Mouse (Mus musculus) natural killer cell, adult 2 months (primary cell): ENCODE measurements around the gene Ntn4.

Experiments used
- DNase-seq, 2 experiments: peaks; one replicate each; pipeline ENCODE4 v3.0.0; 2022; ENCODE audit warnings: low spot score in 2 of 2

Gene Ntn4

GRCm38 (mm10) chr10:93640521-93640952, at the start of gene Ntn4:
Gene Ntn4 (plus strand): TSS chr10:93640681.
- DNase-seq, result no peak

DNA sequence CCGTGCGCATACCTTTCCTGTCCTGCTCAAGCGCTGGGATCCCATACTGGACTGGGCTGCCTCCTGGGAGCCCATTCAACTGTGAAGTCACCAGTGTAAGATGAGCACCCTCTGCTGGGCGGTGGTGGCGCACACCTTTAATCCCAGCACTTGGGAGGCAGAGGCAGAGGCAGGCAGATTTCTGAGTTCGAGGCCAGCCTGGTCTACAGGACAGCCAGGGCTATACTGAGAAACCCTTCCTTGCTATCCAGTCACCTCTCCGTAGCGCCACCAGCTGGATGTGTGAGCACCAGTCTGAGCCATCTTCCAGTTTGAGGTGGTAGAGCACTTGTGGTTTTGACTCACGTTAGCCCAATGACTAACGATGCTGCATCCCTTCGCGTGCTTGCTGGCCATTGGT, 48.0 kb upstream of the Ntn4 start:
- peak in 1 of 2 experiments; percentile 21 for DNase-seq

GRCm38 (mm10) chr10:93594022-93594482, 46.4 kb upstream of the Ntn4 start:
- peak; percentile 67 to 80 for DNase-seq

DNA sequence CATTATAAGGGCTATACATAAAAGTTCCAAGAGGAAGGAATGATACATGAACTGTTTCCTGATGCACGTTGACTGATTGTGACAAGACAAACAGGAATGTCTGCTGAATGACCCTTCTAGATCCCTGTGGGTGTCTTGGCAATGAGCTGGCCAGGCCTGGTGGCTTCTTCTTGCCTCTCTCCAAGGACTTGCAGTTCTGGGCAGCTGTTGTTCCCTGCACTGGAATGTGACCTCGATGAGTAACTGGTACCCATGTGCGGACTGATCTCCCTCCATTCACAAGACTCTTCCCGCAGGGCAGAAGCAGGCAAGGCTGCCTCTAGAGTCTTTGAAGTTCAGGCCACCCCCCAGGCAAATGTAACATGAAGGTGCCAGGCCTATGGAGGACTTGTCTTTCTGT, 44.6 kb upstream of the Ntn4 start:
- DNase-seq, result no peak

DNA sequence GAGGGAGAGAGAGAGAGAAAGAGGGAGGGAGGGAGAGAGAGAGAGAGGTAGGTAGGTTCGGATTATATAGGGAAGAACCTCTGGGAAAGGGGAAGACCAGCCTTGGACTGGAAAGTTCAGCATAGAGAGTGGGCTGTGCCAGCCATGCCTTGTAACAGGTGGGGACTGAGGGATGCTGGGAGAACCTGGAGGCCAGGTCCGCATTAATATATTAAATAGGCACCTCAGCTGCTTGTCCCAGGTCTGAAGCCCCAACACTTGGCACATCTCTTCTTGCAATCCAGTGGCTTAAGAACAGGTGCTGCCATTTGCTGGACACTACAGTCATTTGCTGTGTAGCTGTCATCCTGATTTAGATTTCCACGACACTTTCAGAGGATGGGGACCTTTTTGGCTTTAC, 43.8 kb upstream of the Ntn4 start:
- DNase-seq, result no peak

- DNase-seq, result no peak
These were observed 38.2 kb upstream of the Ntn4 start for GRCm38 (mm10) chr10:93602309-93602708.

- DNase-seq, result no peak
These were observed 37.2 kb upstream of the Ntn4 start for GRCm38 (mm10) chr10:93603256-93603655.

- no peak for DNase-seq
These were observed 34.2 kb upstream of the Ntn4 start for GRCm38 (mm10) chr10:93606326-93606725.

DNA sequence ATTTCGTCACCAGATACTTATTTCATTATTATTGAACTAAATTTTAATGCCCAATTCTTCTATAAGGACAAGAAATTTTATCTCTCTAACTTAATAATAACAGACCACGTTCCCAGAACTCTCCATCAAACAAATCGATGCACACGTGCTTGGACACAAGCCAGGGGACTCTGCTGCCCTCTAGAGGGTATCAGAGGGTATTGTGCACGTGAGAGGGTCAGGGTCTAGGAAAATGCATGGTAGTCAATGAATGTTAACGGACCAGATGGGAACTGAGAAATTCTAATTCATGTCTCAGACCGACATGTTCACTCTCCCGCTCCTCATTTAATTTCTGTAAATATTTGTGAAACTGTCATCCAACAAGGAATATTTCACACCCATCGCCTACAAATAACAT, 32.4 kb upstream of the Ntn4 start:
- no peak for DNase-seq

GRCm38 (mm10) chr10:93609236-93609635, 31.2 kb upstream of the Ntn4 start:
- DNase-seq, result no peak

DNA sequence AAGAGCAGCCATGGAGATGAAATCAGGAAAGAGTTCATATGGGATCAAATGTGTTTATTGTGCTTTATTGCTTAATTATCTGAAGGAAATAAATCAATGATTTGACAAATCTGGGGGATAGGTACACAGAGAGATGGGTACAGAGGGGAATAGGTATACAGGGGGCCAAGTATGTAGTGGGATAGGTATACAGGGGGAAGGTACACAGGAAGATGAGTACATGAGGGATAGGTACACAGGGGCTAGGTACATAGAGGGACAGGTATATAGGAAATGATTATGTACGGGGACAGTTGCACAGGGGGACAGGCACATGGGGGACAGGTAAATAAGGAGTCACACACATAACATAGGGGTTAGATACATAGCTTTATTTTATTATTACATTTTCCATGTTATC, 29.6 kb upstream of the Ntn4 start:
- DNase-seq, result no peak

DNA sequence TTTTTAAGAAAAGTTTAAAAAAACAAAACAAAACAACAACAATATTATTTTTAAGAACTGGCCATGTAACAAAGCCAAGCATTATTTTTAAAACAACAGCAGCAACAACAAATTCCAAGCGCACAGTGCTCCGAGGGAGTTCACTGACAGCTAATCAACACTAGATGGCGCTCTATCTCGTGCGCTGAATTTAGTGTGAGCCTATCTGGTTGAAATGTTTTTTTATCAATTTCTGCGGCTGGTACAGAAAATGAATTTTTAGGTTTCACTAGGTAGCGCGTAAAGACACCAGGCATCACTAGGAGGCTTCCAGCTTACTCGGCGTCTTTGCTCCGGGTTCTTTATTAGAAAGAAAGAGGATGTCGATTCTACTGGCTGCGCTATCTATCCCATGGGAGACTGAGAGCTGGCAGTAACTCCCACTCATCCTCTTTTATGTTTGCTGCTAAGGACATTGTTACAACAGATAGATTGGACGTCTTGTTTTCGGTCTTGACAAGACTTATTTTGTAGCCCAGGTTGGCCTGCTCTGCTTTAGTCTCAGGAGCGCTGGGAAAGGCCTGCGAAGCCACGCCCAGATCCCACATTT, 29.0 kb upstream of the Ntn4 start:
- no peak for DNase-seq

- no peak for DNase-seq
These were observed 25.6 kb upstream of the Ntn4 start for GRCm38 (mm10) chr10:93614850-93615249.

DNA sequence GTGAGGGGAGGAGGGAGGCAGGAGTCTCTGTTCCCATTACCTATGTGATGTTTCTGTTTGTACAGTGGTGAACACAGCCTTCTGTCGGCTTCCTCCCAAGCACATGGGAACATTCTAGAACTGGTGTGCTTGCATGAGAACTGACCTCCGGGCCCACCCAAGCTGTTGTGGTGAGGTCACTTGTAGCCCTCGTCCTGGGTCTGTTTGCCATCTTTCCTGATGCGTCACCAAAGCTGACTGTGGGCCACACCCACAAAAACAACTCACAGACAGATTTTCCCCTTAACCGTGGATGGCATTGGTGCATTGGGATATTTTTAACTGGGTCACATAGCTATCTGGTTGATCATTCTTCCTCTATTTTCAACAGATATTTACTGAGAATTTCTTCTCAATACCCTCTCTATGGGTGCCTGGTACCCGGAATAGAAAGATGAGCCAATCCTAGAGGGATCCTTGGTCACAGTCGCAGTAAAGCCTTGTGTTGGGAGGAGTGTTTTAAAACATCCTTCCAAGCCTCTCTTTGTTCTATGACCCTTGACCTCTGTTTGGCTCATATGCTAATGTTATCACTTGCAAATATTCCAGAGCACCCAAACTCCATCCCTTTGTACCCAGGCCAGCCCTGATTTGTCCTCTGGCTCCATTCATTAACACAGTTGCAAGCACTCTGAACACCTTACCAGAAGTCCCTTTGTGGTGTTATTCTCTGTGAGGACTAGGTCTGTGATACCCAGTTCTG, 19.9 kb upstream of the Ntn4 start:
- DNase-seq, result no peak

DNA sequence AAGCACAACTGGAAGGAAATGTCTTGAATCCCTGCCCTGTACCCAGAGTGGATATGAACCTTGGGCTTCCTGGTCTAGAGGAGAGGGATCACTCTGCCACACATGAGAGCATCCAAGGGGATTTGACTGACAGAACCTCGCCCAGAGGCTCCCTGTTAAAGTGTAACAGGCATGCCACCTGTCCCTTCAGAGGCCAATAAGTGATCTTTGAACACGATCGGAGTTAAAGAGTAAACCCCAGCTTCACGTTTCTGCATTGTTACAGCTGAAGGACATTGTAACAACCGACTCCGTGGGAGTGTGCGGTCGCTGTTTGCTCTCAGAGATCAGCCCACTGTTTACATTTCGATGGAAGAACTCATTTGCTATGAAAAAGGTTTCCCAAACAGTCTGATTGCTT, 16.8 kb upstream of the Ntn4 start:
- no peak for DNase-seq

DNA sequence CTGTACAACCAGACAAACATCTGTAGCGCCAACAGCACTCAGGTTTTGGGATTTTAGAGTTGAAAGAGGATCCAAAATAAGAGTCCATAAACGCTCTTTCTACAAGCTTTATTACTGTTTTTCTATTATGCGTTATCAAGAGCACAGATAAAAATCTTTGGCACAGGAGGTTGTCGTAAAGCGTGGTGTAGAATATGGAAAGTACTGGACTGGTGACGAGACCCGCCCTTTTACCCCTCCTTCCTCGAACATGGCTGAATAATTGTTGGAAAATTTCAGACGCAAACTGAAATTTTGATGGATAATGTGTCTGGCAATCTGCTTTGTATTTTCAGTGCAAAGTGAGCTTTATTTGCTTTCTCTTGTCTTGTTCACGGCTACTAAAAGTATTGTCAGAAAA, 16.3 kb upstream of the Ntn4 start:
- DNase-seq, result no peak

DNA sequence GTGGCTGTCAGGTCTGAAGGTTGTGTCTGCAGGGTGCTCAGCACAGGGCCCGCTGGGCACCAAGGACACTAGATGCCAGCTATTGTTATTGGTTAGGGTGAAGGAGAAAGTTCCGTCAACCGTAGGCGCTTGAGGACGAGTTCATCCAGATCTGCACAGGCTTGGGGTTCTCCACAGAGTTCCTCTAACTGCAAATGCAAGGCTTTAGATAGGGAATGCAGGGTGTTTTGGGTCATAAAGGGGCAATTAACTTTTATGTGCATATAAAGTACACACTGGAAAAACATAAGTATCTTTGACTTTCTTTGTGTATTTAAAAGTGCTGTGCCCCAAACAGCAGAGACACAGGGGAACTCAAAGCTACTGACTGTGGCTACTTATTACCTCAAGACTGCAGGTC, 10.2 kb upstream of the Ntn4 start:
- DNase-seq, result no peak

GRCm38 (mm10) chr10:93632086-93632485, 8.4 kb upstream of the Ntn4 start:
- no peak for DNase-seq

DNA sequence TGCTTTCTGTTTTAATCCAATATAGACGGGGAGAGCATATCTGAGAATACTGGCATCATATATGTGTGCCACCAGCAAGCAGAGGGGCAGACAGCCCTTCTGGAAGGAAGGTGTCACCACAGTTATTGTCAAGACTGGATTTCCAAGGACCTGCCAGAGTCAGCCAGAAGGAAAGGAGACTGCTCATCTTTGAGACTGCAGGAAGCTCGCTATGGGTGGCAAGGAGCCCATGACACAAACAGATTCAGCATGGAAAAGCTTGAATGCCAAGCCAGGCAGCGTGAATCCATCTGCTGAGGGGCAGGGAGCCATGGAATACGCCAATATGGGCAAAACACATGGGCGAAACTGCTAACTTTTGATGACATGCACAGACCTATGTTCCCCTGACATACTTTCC, 6.9 kb upstream of the Ntn4 start:
- DNase-seq, result no peak

DNA sequence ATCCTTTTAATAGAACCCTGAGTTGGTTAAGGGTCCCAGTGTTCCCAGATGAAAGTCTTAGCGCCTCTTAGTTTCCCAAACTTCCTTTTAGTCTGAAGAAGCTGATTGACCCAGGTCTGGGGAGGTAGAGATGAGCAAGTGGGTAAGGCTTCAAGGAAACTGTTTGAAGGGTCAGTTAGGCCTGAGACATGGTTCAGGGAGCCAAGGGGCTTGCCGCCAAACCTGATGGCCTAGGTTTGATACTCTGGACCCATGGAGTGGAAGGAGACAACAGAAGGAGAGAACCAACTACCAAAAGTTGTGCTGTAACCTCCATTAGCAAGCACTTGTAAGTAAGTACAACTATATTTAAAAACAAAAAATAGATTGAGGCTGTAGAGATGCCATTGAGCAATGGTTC, 6.5 kb upstream of the Ntn4 start:
- DNase-seq, result no peak

- DNase-seq, result no peak
These were observed 4.5 kb upstream of the Ntn4 start for GRCm38 (mm10) chr10:93635941-93636340.

DNA sequence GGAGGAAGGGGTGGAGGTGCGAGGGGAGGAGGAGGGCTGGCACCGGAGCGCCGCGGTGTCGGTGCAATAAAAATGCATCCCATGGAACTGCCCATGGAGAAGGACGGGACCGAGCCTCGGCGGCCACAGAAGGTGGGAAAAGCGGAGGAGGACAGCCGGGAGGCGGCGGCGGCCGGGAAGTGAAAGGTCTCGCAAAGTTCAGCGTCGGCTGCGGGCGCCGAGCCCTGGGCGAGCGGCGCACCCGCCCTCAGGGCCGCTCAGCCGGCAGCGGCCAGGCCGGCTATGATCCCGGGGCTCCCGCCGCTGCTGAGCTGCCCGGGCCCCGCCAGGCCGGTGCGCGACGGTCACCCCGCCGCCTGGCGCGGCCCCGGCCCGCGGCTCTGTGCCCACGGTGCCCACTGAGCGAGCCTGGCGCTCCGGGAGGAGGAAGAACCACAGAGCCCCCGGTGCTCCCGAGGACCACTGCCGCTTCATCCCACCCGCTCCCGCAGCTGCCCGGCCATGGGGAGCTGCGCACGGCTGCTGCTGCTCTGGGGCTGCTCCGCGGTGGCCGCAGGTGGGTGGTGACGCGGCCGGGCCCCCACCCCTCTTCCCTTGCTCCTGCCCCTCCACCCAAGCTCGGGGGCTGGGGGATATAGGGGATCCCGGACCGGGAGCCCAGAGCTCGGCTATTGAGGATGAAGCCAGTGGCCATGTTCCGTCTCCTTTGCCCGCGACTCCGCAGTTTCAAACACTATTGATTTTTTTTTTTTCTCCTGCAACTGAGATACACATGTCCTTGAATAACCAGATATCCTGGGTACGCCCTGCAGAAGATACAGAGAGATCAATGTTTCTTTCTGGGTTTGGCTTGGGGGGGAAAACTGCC, 706 bp downstream of the Ntn4 start:
- no peak for DNase-seq
